Mouse (Mus musculus) neural tube, embryonic 11.5 days (tissue): ENCODE data around the gene Ints14. TPM values are rescaled to one million over a fixed set of nuclear protein-coding genes. Genes with fewer than 3 reads are reported as not detected.
"Not testable (repeated sequence)": the region's sequence is repeated elsewhere in the genome, so short reads cannot be mapped to it uniquely, and the experiment has no call there.

Experiments used
- ATAC-seq: fragments of 200-750 bp; cut with Nextera tagmentation; 2 replicates; pipeline ENCODE4 v1.8.0; 2017; ENCODE audit warnings: moderate number of reproducible peaks, mild to moderate bottlenecking, moderate TSS enrichment, moderate library complexity; ENCODE audit not compliant: insufficient read depth, low FRiP score, low TSS enrichment
- DNase-seq: peaks from one replicate; pipeline ENCODE4 v3.0.0-alpha.2; 2015; ENCODE audit warnings: low spot score
- H3K27ac ChIP-seq: fragments of 300-500 bp; sonication (generic); 2 replicates; pipeline ENCODE4 v1.5.1; 2014; ENCODE audit warnings: low read depth, mild to moderate bottlenecking, low read length
- H3K27me3 ChIP-seq: fragments of 300-500 bp; sonication (generic); 2 replicates; pipeline ENCODE4 v1.6.1; 2014; ENCODE audit warnings: mild to moderate bottlenecking, low read length, mixed read lengths; ENCODE audit not compliant: control insufficient read depth, insufficient read depth
- H3K36me3 ChIP-seq: fragments of 300-500 bp; sonication (generic); 2 replicates; pipeline ENCODE4 v1.6.1; 2014; ENCODE audit warnings: mild to moderate bottlenecking, low read length, moderate library complexity, mixed read lengths; ENCODE audit not compliant: control insufficient read depth, insufficient read depth
- H3K4me1 ChIP-seq: fragments of 300-500 bp; sonication (generic); 2 replicates; pipeline ENCODE4 v1.6.1; 2014; ENCODE audit warnings: low read length, mixed read lengths; ENCODE audit not compliant: control insufficient read depth, insufficient read depth
- H3K4me2 ChIP-seq: fragments of 300-500 bp; sonication (generic); 2 replicates; pipeline ENCODE4 v1.6.1; 2014; ENCODE audit warnings: low read depth, mild to moderate bottlenecking, moderate library complexity
- H3K4me3 ChIP-seq: fragments of 300-500 bp; sonication (generic); 2 replicates; pipeline ENCODE4 v1.5.1; 2014; ENCODE audit warnings: low read depth, low read length
- H3K9ac ChIP-seq: fragments of 300-500 bp; sonication (generic); 2 replicates; pipeline ENCODE4 v1.6.1; 2014; ENCODE audit warnings: mild to moderate bottlenecking, low read length
- H3K9me3 ChIP-seq: fragments of 300-500 bp; sonication (generic); 2 replicates; pipeline ENCODE4 v1.6.1; 2016; ENCODE audit warnings: low read length; ENCODE audit not compliant: control insufficient read depth
- WGBS: fragments of 180-500 bp; shearing (Covaris S2); extraction: QIAGEN DNeasy Blood & Tissue Kit; methylation state at CpG from one replicate; pipeline ENCODE4 v1.1.7; 2014; 5-methylcytosine and 5-hydroxymethylcytosine counted together
- polyA plus RNA-seq: library from polyadenylated mRNA; unstranded; fragments of >200 nt; fragmentation: Nextera tagmentation; extraction: Ambion mirVana; gene quantifications from 2 replicates; pipeline ENCODE4 v1.2.1, GENCODE M21; 2014

The Ints14 gene
- polyA plus RNA-seq, 1 experiment from 2014 or later: 78.9 TPM

DNA sequence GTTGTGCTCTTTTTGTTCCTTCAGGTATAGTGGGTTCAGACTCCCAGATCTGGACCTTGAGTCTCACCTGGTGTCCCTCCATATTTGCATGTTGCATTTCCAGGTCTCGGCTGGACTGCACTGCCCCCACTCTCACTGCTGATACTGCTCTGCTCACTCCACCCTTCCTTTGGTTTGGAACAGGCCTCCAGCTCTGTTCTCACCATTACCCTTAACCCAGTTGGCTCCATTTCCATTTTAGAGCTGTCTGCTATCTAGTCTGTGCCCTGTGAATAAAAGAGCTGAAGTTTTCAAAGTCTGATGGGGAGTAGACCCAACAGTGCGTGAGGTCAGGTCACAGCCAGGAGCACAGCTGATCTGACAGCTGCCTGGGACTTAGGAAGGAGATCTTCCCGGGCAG lies 19.8 kb downstream of the Ints14 start:
- H3K27ac ChIP-seq: no peak overlapping the region
- ATAC-seq (no peak), DNase-seq (no peak)
- no peaks in the 10 kb centered on the region for H3K27me3 ChIP-seq
- H3K4me2 ChIP-seq: no peak overlapping the region
- H3K4me1 ChIP-seq: no peaks in the 10 kb centered on the region
- H3K9me3 ChIP-seq: no peaks in the 10 kb centered on the region
- H3K9ac ChIP-seq: no peak overlapping the region
- H3K4me3 ChIP-seq: no peak overlapping the region
- 84% methylated on average over 3 of the region's 3 CpGs for WGBS
- H3K36me3 ChIP-seq: peaks cover 8% of the 10 kb centered on the region

DNA sequence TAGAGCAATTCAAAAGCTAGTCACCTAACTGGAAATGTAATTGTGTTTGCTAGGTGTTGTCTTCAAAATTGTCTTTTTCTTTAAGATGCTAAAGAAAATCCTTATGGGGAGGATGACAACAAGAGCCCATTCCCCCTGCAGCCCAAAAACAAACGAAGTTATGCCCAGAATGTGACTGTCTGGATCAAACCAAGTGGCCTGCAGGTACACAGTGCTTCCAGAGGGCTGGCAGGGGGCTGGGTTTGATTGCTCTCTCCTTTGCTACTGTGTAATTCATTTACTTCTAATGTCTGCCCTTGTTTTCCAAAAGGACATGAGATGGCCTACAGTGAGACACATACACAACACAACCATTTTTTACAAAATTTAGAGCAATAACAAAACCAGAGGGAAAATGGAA lies 21.2 kb downstream of the Ints14 start:
- DNase-seq (no peak), ATAC-seq (no peak)
- WGBS: 69% methylated on average over 1 of the region's 1 CpGs
- Histone ChIP-seq H3K27me3 (no peaks in the 10 kb centered on the region), H3K36me3 (peaks cover 12% of the 10 kb centered on the region), H3K4me1 (no peaks in the 10 kb centered on the region), H3K4me3 (no peak overlapping the region), H3K4me2 (no peak overlapping the region), H3K9me3 (no peaks in the 10 kb centered on the region), H3K9ac (no peak overlapping the region), H3K27ac (no peak overlapping the region)

DNA sequence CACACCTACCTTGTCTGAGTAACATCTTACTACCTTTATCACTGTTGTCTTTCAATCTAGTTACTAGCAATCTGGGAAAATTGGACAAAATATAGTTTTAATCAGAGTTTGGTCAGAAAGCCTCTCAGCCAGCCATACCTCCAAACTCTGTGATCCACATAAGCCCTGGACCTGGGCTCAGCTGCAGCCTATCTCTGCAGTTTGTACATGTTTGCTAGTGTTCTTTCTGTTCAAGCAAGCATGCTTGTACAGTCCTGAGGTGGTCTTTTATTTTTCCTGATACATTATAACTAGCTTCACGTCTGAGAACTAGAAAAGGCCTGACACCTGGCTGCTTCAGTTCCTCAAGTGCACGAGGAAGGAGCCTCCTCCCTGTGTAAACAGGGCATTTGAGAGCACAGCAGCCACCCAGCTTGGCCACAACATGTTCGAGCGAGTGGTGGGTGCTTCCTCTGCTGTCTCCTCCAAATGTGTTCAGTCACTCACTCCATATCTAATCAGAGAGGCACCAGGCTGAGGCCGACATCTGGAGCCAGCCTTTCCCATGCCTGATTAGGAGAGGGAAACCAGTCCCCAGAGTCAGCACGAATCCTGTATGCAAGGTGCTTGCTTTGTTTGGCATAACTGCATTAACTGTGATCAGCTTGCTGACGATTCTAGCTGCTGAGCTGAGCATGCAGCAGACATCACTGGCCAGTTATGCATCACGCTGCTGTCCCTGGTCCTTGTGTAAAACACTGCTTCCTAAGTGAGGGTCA lies 24.5 kb downstream of the Ints14 start:
- ATAC-seq (no peak), DNase-seq (no peak)
- no peak overlapping the region for H3K9ac ChIP-seq
- no peaks in the 10 kb centered on the region for H3K27me3 ChIP-seq
- no peak overlapping the region for H3K4me3 ChIP-seq
- H3K27ac ChIP-seq: no peak overlapping the region
- H3K4me1 ChIP-seq: no peaks in the 10 kb centered on the region
- no peaks in the 10 kb centered on the region for H3K9me3 ChIP-seq
- WGBS: 85% methylated on average over 8 of the region's 8 CpGs
- H3K36me3 ChIP-seq: peaks cover 8% of the 10 kb centered on the region
- H3K4me2 ChIP-seq: no peak overlapping the region

DNA sequence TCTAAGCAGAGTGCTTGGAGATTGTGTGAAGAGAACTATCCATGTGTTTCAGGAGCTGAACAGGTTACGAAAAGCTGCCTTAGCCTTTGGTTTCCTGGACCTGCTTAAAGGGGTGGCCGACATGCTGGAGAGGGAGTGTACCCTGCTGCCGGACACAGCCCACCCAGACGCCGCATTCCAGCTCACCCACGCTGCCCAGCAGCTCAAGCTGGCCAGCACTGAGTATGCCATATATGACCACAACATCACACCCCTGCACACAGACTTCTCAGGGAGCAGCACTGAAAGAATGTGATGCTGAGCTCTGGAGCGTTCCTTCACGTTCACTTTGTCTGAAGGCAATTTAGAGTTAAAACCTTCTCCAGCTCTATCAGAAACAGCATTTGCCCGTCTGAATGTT lies 25.1 kb downstream of the Ints14 start:
- no peak overlapping the region for H3K4me3 ChIP-seq
- no peak for DNase-seq
- no peak overlapping the region for H3K9ac ChIP-seq
- 90% methylated on average over 9 of the region's 9 CpGs for WGBS
- H3K4me1 ChIP-seq: no peaks in the 10 kb centered on the region
- H3K9me3 ChIP-seq: no peaks in the 10 kb centered on the region
- ATAC-seq: no peak
- H3K4me2 ChIP-seq: no peak overlapping the region
- no peak overlapping the region for H3K27ac ChIP-seq
- H3K36me3 ChIP-seq: peaks cover 8% of the 10 kb centered on the region
- H3K27me3 ChIP-seq: no peaks in the 10 kb centered on the region

DNA sequence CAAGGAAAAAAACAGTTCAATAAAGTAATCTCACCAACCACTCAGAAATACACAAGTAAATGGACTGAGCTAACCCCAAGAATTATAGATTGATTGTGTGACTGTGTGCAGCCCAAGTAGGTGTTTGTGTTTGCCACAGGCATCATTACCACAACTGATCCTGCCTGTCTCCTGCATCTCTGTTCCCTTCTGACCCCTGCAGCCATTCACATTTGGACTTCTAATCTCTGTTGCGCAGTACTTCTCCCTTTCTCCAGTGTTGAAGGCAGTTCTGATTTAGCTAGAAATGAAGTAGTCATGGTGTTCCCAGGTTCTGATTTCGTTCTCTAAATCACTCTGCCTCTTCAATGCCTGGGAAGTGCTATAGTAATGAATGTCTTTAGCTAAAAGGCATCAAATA lies 26.9 kb downstream of the Ints14 start:
- Histone ChIP-seq H3K36me3 (peaks cover 10% of the 10 kb centered on the region), H3K4me3 (no peak overlapping the region), H3K27ac (no peak overlapping the region), H3K9me3 (no peaks in the 10 kb centered on the region), H3K9ac (no peak overlapping the region), H3K4me1 (no peaks in the 10 kb centered on the region), H3K4me2 (no peak overlapping the region), H3K27me3 (no peaks in the 10 kb centered on the region)
- ATAC-seq (no peak), DNase-seq (no peak)
- WGBS: 94% methylated on average over 2 of the region's 2 CpGs

DNA sequence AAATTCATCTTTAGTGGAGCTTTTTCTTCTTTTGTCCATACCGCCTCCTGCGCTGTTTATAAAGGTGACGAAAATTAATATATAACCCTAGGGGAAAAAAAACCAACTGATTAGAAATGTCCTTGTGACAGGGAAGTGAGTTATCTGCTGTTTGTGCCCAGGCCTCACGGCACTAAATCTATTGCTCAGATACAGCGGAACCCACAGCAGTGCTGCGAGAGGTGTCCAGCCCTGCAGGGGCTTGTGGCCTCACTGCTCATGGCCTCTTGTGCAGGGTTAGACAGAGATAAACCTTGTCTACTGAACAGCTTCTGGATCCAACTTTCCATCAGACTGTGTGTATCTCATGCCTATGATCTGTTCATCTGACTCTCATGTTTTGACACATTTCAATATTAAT lies 27.7 kb downstream of the Ints14 start:
- Histone ChIP-seq H3K4me2 (no peak overlapping the region), H3K36me3 (peaks cover 8% of the 10 kb centered on the region), H3K9ac (no peak overlapping the region), H3K4me1 (no peaks in the 10 kb centered on the region), H3K9me3 (no peaks in the 10 kb centered on the region), H3K4me3 (no peak overlapping the region), H3K27me3 (no peaks in the 10 kb centered on the region), H3K27ac (no peak overlapping the region)
- DNase-seq: no peak
- 92% methylated on average over 6 of the region's 6 CpGs for whole genome bisulfite sequencing
- ATAC-seq: no peak

DNA sequence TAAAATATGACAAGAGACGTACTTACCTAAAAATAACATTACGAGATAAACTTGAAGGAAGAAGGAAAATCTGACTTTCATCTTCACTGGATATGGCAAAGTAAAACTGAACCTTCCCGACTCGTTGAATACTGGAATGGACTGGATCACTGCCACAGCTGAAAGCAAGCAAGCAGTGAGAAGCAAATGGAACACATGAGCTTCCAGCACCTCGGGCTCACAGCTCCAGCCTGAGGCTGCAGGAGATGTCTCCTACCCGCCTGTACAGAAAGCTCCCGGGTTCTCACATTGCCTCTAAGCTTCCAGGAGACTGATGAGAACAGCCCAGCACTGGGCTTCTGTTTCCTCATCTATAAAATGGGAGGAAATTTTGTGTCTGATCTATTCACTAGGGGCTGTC lies 29.6 kb downstream of the Ints14 start:
- WGBS: 92% methylated on average over 7 of the region's 7 CpGs
- no peaks in the 10 kb centered on the region for H3K4me1 ChIP-seq
- ATAC-seq: no peak
- H3K36me3 ChIP-seq: peaks cover 8% of the 10 kb centered on the region
- no peak overlapping the region for H3K27ac ChIP-seq
- H3K9me3 ChIP-seq: no peaks in the 10 kb centered on the region
- no peak for DNase-seq
- no peaks in the 10 kb centered on the region for H3K27me3 ChIP-seq
- H3K4me3 ChIP-seq: no peak overlapping the region
- H3K4me2 ChIP-seq: no peak overlapping the region
- no peak overlapping the region for H3K9ac ChIP-seq

DNA sequence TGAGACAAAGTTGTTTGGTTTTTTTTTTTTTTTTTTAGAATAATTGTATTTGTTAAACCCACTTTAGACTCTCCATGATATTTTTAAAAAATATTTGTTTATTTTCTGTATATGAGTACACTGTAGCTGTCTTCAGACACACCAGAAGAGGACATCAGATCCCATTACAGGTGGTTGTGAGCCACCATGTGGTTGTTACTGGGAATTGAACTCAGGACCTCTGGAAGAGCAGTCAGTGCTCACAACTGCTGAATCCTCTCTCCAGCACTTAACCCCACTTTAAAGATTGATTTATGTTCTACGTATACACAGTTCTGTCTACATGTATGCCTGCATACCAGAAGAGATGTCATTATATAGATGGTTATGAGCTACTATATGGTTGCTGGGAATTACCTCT lies 34.8 kb downstream of the Ints14 start:
- not testable (repeated sequence) for H3K36me3 ChIP-seq, H3K27me3 ChIP-seq, H3K27ac ChIP-seq, H3K4me2 ChIP-seq, H3K4me3 ChIP-seq, ATAC-seq, H3K9me3 ChIP-seq, H3K4me1 ChIP-seq, H3K9ac ChIP-seq, DNase-seq
- WGBS: 89% methylated on average over 1 of the region's 1 CpGs

DNA sequence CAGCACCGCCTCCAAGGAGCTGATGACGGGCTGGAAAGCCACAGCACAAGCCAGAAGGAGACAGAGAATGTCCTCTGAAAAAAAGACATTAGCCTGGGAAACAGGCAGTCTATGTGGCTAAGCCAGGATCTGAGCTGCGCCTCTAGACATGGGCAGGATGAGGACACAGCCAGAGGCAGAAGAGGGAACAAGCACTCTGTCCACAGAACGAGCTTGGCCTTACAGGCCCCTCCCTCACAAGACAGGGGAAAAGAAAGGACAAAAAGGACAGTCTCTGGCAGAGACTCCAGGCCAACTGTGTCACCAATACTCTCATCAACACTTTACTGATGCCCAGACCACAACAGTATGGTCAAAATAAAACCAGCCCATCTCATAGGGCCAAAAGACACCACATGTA lies 40.8 kb downstream of the Ints14 start:
- no peaks in the 10 kb centered on the region for H3K27me3 ChIP-seq
- no peak overlapping the region for H3K27ac ChIP-seq
- DNase-seq: no peak
- H3K4me3 ChIP-seq: no peak overlapping the region
- WGBS: 69% methylated on average over 4 of the region's 4 CpGs
- no peak overlapping the region for H3K4me2 ChIP-seq
- no peak for ATAC-seq
- H3K36me3 ChIP-seq: peaks cover 18% of the 10 kb centered on the region
- H3K4me1 ChIP-seq: no peaks in the 10 kb centered on the region
- H3K9ac ChIP-seq: no peak overlapping the region
- H3K9me3 ChIP-seq: no peaks in the 10 kb centered on the region
